Mouse (Mus musculus): ENCODE data around the gene Cplane1. TPM values are rescaled to one million over a fixed set of nuclear protein-coding genes. Genes with fewer than 3 reads are reported as not detected.

Cplane1 gene
- total RNA-seq, 2 experiments from 2014 or later = 26.3 to 30.5 TPM

DNA sequence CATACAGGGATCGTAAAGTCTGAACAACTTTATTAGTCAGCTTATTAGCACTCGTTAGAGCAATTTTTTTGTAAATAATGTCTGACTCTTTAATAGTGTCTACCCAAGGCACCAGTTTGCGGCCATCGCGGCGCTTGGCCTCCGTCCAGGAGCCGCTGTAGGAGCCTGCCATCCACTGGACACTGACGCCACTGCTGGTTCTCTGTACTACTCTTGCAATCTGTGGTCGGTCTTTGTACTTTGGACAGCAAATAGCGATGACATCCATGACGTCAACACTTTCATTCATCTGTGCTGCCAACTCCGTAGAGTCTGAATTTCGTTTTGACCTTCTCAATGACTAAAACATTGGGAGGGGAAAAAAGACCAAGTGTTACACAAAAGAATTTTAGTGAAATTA, 122.3 kb downstream of the Cplane1 start:
- DNase-seq (ENCODE audit: low spot score in 2 of 2) = no peak

GRCm38 (mm10) chr15:8294150-8294549, 125.2 kb downstream of the Cplane1 start:
- DNase-seq (ENCODE audit: low spot score in 2 of 2) = no peak

DNA sequence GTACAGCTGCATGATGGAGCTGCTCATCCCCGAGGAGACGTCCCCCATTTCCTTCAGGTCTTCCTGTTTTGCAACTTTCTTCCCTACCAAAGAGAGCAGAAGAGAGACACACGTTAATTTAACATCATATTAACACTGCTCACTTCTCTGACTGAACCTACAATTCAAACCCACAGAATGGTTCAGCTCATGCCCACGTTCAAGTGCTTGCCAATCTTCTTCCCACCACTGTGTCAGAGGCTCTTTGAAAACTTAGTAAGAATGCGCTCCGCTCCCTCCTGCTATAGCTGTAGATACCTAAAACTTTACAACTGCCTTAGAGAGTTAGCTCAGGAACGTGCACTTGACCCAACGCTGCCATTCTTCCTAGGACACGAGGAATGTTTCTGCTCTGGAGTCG, 134.0 kb downstream of the Cplane1 start:
- no peak for DNase-seq (ENCODE audit: low spot score in 2 of 2)

DNA sequence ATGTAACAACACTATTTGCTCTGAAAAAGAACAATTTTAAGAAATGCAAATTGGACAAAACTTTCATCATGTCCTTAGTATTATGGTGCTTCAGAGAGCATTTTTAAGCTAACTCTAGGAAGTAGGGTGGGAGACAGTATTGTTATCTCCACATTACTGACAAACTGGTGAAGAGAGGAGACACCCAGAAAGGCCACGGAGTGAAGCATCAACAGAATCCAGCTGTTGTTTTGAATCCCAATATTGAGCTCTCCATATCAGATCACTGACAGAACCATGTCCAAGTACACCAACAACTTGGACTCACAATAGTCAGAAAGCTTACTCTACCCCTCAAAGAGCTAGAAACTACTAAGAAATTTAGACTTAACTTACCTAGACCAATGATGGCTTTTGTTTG, 136.6 kb downstream of the Cplane1 start:
- DNase-seq (ENCODE audit: low spot score in 2 of 2) = no peak

DNA sequence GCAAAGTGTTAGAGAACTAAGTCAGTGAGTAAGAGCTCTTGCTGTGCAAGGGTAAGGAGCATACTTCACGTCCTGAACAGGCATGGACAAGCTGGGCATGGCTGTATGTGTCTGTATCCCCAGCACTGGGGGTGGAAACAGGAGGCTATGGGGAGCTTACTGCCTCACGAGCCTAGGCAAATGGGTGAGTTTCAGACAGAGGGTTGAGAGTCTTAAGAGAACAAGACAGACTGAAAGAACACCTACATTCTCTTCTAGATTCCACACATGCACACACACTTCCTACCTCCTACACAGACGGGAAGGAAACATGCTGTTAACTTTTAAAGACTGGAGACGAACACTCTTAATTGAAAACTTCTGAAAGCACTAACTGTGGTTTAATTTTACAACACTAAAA, 148.5 kb downstream of the Cplane1 start:
- peak in 1 of 2 experiments; percentile 24 for DNase-seq (ENCODE audit: low spot score in 2 of 2)

GRCm38 (mm10) chr15:8319191-8319590, 150.3 kb downstream of the Cplane1 start:
- DNase-seq (ENCODE audit: low spot score in 2 of 2) = no peak

Other genes with a start within 250 kb of the Cplane1 start
- gene Wdr70, start 69.9 kb upstream of the Cplane1 start, total RNA-seq (2021) = 10 to 100 TPM; 35.7 to 37.6 TPM
- 10 to 100 TPM; 16.9 to 18.4 TPM for gene Nup155, start 59.8 kb upstream of the Cplane1 start, total RNA-seq (2021)

Measured in left cerebral cortex, adult 18-20 months (tissue).